Mouse (Mus musculus) cerebellum, adult (tissue): ENCODE data around the gene Gm20388.

Source experiments
- ATAC-seq: cut with Nextera tagmentation; 2 replicates; pipeline ENCODE4 v1.9.2; 2017; ENCODE audit warnings: mild to moderate bottlenecking, moderate library complexity, mixed read lengths; ENCODE audit not compliant: insufficient number of reproducible peaks, low FRiP score, low TSS enrichment

Gene Gm20388

DNA sequence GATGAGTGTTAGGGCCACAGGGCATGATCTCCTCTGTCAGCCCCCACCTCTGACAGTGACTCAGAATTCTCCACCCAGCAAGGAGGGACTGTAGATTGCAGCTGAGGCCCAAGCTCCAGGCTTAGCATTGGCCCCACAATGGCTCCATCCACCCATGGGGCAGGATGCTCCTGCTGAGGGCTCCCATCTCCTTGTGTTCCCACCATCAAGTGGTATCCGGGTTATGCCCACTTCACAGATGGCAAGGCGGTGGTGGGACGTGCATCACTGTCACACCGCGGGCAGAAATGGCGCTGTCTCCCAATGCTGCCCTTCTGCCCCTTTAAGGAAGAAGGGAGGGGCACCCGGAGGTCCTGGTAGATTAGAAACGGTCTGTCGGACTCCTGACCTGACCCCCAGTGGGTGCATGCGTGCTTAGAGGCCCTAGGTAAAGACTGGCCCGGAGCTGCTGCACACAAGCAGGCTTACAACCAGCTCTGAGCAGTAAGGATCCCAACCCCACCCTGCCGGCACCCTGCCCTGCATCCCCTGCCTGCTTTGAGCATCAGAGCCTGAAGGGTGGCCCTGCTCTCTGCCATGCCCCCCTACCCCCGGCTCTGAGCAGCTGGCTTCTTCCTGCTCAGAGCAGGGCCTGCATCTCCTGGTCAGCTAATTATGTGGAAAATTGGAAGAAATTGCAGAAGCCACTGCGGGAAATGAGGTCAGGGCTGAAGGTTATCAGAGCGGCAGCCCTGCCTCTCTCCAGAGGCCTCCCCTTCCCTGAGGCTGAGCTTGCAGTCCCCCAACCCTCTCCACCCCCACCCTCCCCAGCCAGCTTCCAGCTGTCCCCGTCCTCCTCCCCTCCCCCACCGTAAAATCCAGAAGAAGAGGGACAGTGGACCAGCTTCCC, 384.6 kb downstream of the Gm20388 start:
- ATAC-seq, result no peak

GRCm38 (mm10) chr8:120297000-120297399, 386.4 kb downstream of the Gm20388 start:
- ATAC-seq, result no peak

DNA sequence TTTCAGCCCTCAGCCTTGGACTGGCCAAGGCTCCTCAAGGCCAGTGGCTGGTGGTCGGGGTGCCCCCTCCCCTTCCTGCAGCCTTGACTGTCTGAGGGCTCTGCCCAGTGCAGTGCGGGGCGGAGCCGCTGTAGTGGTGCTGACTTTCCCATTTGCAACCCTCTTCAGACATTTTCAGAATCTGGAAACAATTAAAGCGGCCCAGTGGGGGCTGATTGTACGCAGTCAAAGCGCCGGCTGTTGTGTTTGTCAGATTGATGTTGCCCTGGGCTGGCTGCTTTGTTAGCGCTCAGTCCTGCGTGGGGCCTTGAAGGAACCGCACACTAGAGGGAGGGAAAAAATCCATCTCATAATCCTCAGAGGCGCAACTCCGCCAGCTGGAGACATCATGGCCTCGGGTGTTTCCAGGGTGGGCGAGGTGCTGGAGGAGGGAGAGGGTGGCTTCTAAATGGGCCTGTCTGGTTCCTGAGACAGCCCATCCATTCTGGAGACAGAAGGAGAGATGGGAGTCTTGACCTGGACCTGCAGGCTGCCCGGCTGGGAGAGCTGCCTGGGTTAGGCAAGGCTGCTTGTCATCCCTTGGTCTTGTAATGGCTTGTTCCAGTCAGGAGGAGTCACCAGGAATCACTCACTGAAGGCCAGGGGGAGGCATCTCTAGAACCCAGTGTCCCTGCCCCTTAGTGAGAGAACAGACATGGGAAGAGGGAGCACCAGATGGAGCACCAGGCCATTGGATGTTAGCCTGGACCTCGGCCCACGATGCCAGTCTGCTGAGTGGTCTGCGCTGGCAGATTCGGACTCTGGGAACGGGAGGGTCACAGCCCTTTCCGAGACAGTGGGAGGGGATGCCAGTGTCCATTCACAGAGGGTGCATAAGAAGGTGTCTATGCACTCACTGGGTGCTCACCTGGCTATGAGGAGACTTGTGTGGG, 388.2 kb downstream of the Gm20388 start:
- no peak for ATAC-seq

DNA sequence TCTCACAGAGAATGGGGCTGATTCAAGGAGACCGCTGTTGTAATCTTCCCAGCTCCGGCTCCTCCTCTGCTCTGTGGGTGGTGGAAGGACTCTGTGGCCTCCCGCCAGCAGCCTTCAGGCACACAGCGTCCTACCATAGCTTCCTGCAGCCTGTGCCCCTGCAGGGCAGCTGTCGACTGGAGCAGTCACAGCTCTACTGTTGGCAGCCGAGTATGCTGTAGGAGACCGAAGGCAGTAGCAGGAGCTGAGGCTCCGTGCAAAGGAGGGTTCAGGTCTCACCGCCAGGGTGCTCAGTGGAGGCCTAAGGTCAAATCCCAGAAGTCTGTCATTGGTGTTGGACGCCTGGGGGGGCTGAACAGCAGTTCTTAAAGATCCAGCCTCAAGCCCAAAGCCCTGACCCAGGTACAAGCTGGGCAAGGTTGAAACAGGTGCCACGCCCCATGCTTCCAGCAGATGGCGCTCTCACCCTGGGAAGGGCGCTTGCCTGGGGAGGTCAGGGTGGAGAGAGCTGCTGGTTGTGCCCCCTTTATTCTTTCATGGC, 390.0 kb downstream of the Gm20388 start:
- ATAC-seq, result peak; percentile 78

DNA sequence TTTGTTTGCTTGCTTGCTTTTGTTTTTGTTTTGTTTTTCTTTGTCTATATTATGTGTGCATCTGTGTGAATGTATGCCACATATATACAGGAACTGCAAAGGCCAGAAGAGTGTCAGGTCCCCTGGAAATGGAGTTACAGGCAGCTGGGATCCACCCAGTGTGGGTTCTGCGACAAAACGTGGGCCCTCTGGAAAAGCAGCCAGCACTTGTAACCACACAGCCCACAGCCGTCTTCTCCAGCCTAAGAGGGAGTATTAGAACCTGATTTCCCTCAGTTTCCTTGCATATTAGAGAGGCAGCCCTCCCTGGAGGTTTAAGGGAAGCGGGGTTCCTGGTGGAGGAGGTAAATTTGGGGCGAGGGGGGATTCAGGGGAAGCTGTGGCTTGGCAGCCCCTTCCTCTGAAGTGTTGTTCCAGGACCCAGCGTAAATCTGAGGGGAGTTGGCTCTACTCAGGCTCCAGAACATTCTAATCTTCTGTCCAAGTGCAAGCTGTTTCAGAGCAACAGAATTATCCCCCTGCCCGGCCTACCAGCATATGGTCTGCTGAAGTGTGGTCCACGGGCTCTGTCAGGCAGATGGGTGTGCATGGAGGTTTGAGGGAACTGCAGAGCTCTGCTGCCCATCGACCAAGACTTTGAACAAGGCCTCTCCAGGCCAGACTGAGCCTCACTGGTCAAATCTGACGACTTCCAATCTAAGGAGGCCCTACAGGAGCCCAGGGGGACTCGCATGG, 392.5 kb downstream of the Gm20388 start:
- no peak for ATAC-seq

DNA sequence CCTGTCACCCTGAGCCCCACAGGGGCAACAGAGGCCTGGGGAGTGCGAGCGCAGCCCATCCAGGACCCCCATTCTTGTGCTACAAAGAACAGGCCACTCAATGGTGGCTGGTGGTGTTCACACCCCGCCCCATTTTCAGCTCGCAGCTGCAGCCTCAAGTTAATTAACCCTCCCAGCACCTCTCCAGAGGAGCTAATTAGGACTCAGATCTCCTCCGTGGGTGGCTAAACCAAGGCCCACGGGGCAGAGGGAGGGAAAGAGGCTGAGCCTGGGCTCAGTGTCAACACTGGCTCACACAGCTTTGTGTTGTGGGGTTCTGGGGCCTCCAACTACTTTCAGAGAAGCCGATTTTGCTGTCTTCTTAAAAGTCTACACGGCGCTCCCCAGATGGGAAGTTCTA, 393.5 kb downstream of the Gm20388 start:
- ATAC-seq, result no peak

- ATAC-seq, result no peak
Observed at GRCm38 (mm10) chr8:120305800-120306385, 395.3 kb downstream of the Gm20388 start.

GRCm38 (mm10) chr8:120307103-120307502, 396.5 kb downstream of the Gm20388 start:
- no peak for ATAC-seq

DNA sequence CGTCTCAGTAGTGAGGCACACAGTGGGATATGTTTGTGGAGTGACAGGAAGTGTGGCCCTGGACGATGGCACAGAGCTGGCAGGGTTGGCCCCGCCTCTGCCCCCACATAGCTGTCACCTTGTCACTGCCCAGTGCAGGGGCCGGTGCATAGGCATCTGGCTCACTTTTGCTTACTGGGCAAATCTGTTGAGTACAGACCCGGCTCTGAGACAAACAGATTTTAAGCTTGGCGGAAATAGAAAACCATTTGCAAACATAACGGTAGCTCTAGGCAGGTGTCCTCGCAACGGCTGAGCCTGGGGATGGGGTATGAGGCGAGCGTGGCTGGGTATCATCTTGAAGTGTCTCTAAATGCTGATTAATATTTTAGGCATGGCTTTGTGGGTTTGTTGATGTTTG, 396.9 kb downstream of the Gm20388 start:
- ATAC-seq, result no peak

GRCm38 (mm10) chr8:120308131-120308530, 397.5 kb downstream of the Gm20388 start:
- ATAC-seq, result peak; percentile 6; the same call in 1 of the 2 replicates

DNA sequence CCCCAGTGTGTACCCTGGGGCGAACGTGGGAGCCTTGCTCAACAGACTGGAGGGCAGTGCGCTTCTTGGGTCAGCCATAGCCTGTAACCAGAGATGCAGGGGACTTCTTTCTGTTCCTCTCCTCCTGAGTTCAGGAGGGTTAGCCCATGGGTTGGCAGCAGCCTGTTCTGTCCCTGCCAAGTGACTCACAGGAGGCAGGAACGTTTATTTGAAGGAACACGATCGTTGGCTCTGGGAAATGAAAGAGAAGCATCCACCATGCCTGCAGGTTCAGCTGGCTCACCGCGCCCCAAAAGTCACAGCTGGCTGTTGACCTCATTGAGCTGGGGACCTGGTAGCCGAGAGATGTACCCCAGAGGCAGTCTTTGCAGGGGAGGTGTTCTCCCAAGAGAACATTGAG, 397.9 kb downstream of the Gm20388 start:
- peak; percentile 16; the same call in 1 of the 2 replicates for ATAC-seq

DNA sequence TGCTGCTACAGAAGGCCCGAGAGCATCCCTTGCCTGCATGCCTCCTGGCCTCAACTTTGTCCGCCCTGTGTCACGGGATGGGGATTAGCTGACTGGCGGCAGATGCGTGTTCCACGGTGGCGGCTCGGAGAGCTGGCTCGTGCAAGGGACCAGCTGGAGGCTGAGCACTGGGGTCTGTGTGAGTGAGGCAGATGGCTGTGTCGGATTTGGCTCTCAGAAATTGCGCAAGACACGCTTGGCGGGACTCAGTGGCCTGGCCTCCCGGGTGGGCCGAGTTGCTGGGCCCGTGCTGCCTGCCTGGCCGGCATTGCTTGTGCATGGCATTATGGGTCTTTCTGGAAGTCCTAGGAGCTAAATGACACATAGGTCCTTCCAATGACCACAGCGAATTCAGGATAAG, 398.7 kb downstream of the Gm20388 start:
- ATAC-seq, result no peak

- ATAC-seq, result no peak
Observed at GRCm38 (mm10) chr8:120310063-120310462, 399.4 kb downstream of the Gm20388 start.

DNA sequence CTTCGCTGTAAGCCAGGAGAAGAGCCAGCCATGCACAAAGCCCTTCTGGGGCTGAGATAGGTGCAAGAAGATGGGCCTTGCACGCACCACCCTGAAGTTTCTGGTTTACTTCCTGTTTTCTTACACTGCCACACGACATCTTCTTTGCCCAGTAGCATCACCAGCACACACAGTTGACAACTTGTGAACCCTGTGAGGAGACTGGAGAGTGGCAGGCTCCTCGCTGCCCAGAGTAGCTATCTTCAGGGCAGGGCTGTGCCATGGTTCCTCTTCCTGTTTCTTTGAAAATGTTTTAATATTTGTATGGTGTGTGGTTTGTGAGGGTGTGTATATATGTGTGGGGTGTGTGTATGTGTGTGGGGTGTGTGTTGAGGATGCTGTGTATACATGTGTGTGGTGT, 401.8 kb downstream of the Gm20388 start:
- ATAC-seq, result no peak

GRCm38 (mm10) chr8:120313674-120314073, 403.0 kb downstream of the Gm20388 start:
- ATAC-seq, result no peak

DNA sequence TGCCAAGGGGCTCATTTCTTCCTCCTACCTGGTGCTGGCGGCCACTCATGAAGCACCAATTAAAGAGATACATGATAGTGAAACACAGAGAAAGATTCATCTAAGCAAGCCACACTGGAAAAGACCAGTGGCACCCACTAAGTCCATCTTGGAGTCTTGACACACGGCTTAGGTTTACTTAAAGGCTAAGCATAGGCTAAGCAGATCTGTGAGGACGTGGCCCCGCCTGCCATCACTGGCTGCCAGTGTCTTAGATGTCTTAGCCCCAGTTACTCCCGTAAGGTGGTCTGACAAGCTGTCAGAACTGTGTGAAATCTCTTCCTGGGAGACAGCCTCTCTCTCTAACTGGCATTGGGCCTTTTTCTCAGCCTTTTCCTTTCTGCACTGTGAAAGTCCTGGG, 404.3 kb downstream of the Gm20388 start:
- no peak for ATAC-seq

DNA sequence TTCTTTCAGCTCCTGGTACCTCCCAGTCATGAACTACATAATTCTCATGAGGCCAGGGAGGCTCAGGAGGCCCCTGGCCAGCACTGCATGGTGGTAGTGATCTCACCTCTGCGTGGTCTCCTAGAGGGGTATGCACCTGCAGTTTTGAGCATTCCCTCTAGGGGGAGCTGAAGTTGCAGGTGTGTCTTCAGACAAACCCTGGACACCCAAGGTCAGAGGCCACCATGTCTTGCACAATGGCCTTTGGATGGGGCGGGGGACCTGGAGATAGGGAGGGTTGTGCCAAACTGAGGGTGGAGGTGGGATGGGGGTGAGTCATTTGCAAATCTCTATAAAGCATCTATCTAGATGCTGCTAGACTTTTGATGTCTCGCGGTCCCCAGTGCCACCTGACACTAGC, 405.0 kb downstream of the Gm20388 start:
- ATAC-seq, result no peak

DNA sequence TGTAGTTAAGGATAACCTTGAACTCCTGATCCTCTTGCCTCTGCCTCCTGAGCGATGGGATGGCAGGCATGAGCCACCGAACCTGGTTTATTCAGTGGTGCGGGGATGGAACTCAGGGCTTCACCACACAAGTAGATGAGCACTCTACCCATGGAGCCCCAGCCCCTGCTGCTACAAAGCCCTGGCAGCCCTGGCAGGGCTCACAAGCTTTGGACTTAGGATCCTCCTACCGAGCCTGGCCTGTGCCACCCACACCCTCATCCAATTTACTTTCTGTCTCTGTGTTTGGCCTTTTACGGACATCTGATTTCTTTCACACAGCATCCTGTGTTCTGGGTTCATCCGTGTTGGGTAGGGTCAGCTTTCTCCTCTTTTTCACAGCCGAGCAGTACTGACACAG, 406.1 kb downstream of the Gm20388 start:
- ATAC-seq, result no peak

DNA sequence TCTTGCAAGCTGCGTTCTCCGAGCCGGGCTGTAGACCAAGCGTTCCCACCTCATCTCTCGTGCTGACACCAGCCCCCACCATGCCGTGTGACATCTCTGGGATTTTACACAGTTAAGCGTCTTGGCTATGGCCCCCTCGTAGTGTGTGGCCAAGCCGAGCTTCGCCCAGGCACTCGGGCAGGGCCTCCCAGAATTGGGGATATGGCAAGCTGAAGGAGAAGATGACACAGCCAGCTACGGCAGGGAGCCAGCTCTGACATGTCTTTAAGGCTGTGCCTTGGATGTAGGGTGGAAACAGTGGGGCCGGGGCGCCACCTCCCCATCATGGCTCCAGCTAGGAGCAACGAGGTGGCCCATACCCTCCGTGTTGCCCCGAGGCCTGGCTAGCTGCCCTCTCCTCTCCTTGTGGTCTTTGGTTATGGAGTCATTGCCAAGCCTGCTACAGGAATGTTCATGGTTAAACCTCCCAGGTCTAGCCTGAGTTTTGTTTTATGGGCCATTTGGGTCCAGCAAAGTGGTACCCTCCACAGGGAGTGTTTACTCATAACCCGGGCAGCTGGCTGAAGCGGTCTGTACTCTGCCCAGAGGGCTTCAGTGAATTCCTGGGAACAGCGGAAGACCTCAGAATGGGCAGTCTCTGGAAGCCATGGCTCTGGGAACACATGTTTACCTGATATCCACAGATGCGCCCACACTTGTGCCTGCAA, 406.6 kb downstream of the Gm20388 start:
- ATAC-seq, result no peak
